Comparison of ENCODE assay signal across 8 mouse cellular contexts in the genomic region with DNA sequence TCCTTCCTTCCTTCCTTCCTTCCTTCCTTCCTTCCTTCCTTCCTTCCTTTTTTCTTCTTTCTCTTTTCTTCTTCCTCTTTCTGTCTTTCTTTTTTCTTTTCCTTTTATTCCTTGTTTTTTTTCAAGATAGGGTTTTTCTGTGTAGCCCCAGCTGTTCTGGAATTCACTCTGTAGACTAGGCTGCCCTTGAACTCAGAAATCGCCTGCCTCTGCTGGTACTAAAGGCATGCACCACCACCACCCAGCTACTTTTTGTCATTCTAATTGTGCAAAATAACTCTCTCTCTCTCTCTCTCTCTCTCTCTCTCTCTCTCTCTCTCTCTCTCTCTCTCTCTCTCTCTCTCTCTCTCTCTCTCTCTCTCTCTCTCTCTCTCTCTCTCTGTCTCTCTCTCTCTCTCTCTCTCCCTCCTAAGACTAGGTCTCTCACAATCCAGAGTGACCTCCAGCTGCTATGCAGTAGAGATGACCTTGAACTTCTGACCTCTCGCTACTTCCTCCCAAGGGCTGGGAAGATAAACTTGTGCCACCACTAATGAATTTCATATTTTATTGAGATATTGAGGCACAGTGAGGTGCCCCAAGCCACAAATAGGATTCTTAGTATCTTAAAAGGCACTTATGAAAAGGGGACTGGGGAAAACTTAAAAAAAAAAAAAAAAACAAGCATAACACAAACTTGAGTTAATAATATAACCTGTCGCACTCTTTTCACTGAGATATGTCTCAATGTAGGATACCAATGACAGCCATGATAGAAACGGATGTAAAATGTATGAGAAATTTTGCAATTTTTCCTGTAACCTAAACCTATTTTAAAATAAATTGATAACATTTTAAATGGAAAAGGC. TPM values are rescaled to one million over a fixed set of nuclear protein-coding genes. Genes with fewer than 3 reads are reported as not detected.
A peak's percentile ranks its signal among the peaks of the same experiment; 100 is the strongest.
DNase-seq lines count a peak whose midpoint lies in the region; ATAC-seq and TF ChIP-seq lines count a peak whose summit lies in the region.

No protein-coding gene starts in this region.

- H3K27me3 ChIP-seq in forebrain, postnatal 0 days (ENCODE audit: insufficient read depth, low read length), result no peaks in the 10 kb centered on the region
- no peaks in the 10 kb centered on the region for H3K27me3 ChIP-seq in midbrain, embryonic 11.5 days (ENCODE audit: control insufficient read depth, insufficient read depth, low read length)

- peak; percentile 61 for DNase-seq in heart, adult 11 months
- DNase-seq in heart, postnatal 4 days, result no peak
- peak; percentile 13 for DNase-seq in forebrain, postnatal 0 days
- DNase-seq in midbrain, embryonic 11.5 days (ENCODE audit: low spot score, missing footprints), result peak; percentile 83
- no peak for DNase-seq in frontal cortex, postnatal 25 days (ENCODE audit: low spot score in 2 of 2)
- no peak for DNase-seq in cerebellum, adult 11 months
- DNase-seq in cerebellum, postnatal 25 days, result no peak

- 66% methylated on average over 4 of the region's 4 CpGs for WGBS in forebrain, postnatal 0 days
- 65% methylated on average over 4 of the region's 4 CpGs for WGBS in midbrain, embryonic 11.5 days

- peak; percentile 29 for ATAC-seq in CD4-positive, CD25-positive, alpha-beta regulatory T cell, adult 4 months
- no peak for ATAC-seq in forebrain, postnatal 0 days
- ATAC-seq in midbrain, embryonic 11.5 days (ENCODE audit: low FRiP score), result no peak

- no peaks in the 10 kb centered on the region for H3K9me3 ChIP-seq in forebrain, postnatal 0 days (ENCODE audit: low read length)
- H3K9me3 ChIP-seq in midbrain, embryonic 11.5 days (ENCODE audit: control insufficient read depth, low read length), result no peaks in the 10 kb centered on the region

- H3K4me1 ChIP-seq in forebrain, postnatal 0 days (ENCODE audit: insufficient read depth), result peaks cover 8% of the 10 kb centered on the region; the same call in 1 of the 2 replicates
- no peaks in the 10 kb centered on the region; the same call in 1 of the 2 replicates for H3K4me1 ChIP-seq in midbrain, embryonic 11.5 days (ENCODE audit: control insufficient read depth, insufficient read depth, low read length)

- no peaks in the 10 kb centered on the region for H3K36me3 ChIP-seq in forebrain, postnatal 0 days (ENCODE audit: insufficient read depth)
- no peaks in the 10 kb centered on the region for H3K36me3 ChIP-seq in midbrain, embryonic 11.5 days (ENCODE audit: control insufficient read depth, insufficient read depth, low read length)

- TF ChIP-seq CTCF in forebrain, postnatal 0 days (IDR thresholded peaks at IDR 0.05; ENCODE audit: low read depth), result no peak

- peak overlapping the region; percentile 62 for H3K4me2 ChIP-seq in forebrain, postnatal 0 days (ENCODE audit: low read depth)
- peak overlapping the region; percentile 53 for H3K4me2 ChIP-seq in midbrain, embryonic 11.5 days

- H3K27ac ChIP-seq in forebrain, postnatal 0 days (ENCODE audit: low read depth, low read length), result no peak overlapping the region
- no peak overlapping the region for H3K27ac ChIP-seq in midbrain, embryonic 11.5 days (ENCODE audit: low read depth, low read length)

- H3K9ac ChIP-seq in forebrain, postnatal 0 days, result no peak overlapping the region
- no peak overlapping the region for H3K9ac ChIP-seq in midbrain, embryonic 11.5 days (ENCODE audit: low read length)

- H3K4me3 ChIP-seq in forebrain, postnatal 0 days (ENCODE audit: low read depth, low read length), result peak overlapping the region; percentile 77
- peak overlapping the region; percentile 62 for H3K4me3 ChIP-seq in midbrain, embryonic 11.5 days (ENCODE audit: low read depth, low read length)

RNA-seq across cellular contexts. Expression of gene Med21, which starts 7.4 kb away (rescaled TPM):
- total RNA-seq in heart, postnatal 4 days (2021), result 10 to 100 TPM; 64.0 to 67.8 TPM
- polyA plus RNA-seq in CD4-positive, CD25-positive, alpha-beta regulatory T cell, adult 4 months (2017; shearing (Covaris generic)), result 10 to 100 TPM; 54.1 to 67.2 TPM
- total RNA-seq in forebrain, postnatal 0 days (2014; rRNA removed), result 65.2 and 85.3 TPM in 2 replicates
- 112 and 115 TPM in 2 replicates for polyA plus RNA-seq in forebrain, postnatal 0 days (2015; fragmentation: Nextera tagmentation; extraction: Ambion mirVana)
- polyA plus RNA-seq in midbrain, embryonic 11.5 days (2014; fragmentation: Nextera tagmentation; extraction: Ambion mirVana), result 125 and 135 TPM in 2 replicates

RNA-seq across cellular contexts. Expression of gene Tm7sf3, which starts 7.6 kb away (rescaled TPM):
- 10 to 100 TPM; 25.4 to 25.5 TPM for total RNA-seq in heart, postnatal 4 days (2021)
- 1 to 10 TPM; 3.8 to 4.2 TPM for polyA plus RNA-seq in CD4-positive, CD25-positive, alpha-beta regulatory T cell, adult 4 months (2017; shearing (Covaris generic))
- total RNA-seq in forebrain, postnatal 0 days (2014; rRNA removed), result 41.0 and 51.1 TPM in 2 replicates
- 30.5 and 40.6 TPM in 2 replicates for polyA plus RNA-seq in forebrain, postnatal 0 days (2015; fragmentation: Nextera tagmentation; extraction: Ambion mirVana)
- 26.2 and 28.9 TPM in 2 replicates for polyA plus RNA-seq in midbrain, embryonic 11.5 days (2014; fragmentation: Nextera tagmentation; extraction: Ambion mirVana)

RNA-seq across cellular contexts. Expression of gene Ints13, which starts 57.3 kb away (rescaled TPM):
- total RNA-seq in heart, postnatal 4 days (2021), result 10 to 100 TPM; 28.4 to 35.0 TPM
- 10 to 100 TPM; 53.1 to 58.5 TPM for polyA plus RNA-seq in CD4-positive, CD25-positive, alpha-beta regulatory T cell, adult 4 months (2017; shearing (Covaris generic))
- total RNA-seq in forebrain, postnatal 0 days (2014; rRNA removed), result 29.1 and 40.7 TPM in 2 replicates
- 17.0 and 23.8 TPM in 2 replicates for polyA plus RNA-seq in forebrain, postnatal 0 days (2015; fragmentation: Nextera tagmentation; extraction: Ambion mirVana)
- 101 TPM in 2 replicates for polyA plus RNA-seq in midbrain, embryonic 11.5 days (2014; fragmentation: Nextera tagmentation; extraction: Ambion mirVana)

RNA-seq across cellular contexts. Expression of gene Fgfr1op2, which starts 58.0 kb away (rescaled TPM):
- 10 to 100 TPM; 63.8 to 66.8 TPM for total RNA-seq in heart, postnatal 4 days (2021)
- 100 to 1,000 TPM; 107 to 113 TPM for polyA plus RNA-seq in CD4-positive, CD25-positive, alpha-beta regulatory T cell, adult 4 months (2017; shearing (Covaris generic))
- total RNA-seq in forebrain, postnatal 0 days (2014; rRNA removed), result 32.2 and 34.9 TPM in 2 replicates
- polyA plus RNA-seq in forebrain, postnatal 0 days (2015; fragmentation: Nextera tagmentation; extraction: Ambion mirVana), result 37.3 and 37.7 TPM in 2 replicates
- 77.1 and 78.9 TPM in 2 replicates for polyA plus RNA-seq in midbrain, embryonic 11.5 days (2014; fragmentation: Nextera tagmentation; extraction: Ambion mirVana)

Comparison
In these comparisons a context has a peak if more than half of its experiments do, and no peak if none do; other contexts are left out.
1. DNase-seq: peak in heart, adult 11 months (single experiment), forebrain, postnatal 0 days (single experiment) and midbrain, embryonic 11.5 days (single experiment); none in heart, postnatal 4 days (single experiment), frontal cortex, postnatal 25 days (0 of 2), cerebellum, adult 11 months (single experiment) and cerebellum, postnatal 25 days (0 of 2).